Mouse (Mus musculus) right cerebral cortex, postnatal 10 days (tissue): ENCODE data around the gene Magohb.

Experiments
- DNase-seq, 2 experiments: peaks; one replicate each; pipeline ENCODE4 v3.0.0; 2021; ENCODE audit warnings: low spot score in 2 of 2

The Magohb gene

DNA sequence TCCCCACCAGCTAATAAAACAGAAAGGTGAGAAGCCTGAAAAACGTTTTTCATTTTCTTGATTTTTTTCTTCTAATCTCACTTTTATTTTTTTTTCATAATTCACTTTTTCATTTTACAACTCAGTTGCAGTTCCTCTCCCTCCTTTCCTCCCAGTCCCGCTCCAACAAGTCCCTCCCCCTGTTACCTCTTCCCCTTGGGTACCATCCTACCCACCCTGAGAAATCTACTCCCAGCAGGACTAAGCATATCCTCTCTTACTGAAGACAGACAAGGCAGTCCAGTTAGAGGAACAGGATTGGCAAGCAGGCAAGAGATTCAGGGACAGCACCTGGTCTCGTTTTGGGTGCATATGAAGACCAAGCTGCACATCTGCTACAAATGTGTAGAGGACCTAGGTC, 30.3 kb downstream of the Magohb start:
- DNase-seq = no peak

DNA sequence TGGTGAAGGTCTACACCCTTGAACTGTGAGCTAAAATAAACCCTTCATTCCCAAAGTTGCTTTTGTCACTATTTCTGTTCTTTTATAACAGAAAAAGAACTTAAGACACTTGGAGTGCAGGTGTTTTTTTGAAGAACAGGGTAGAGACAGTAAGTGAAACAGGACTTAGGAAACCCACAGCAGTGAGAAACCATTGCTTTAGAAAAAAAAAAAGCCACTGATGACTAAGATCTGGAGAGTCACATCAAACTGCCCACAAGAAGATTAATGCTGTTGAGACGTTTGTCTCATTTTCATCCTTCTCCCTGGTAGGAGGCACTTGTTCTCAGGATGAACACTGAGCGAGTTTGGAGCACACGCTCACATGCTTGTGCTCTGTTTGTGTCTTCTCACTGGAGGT, 31.0 kb downstream of the Magohb start:
- no peak for DNase-seq

DNA sequence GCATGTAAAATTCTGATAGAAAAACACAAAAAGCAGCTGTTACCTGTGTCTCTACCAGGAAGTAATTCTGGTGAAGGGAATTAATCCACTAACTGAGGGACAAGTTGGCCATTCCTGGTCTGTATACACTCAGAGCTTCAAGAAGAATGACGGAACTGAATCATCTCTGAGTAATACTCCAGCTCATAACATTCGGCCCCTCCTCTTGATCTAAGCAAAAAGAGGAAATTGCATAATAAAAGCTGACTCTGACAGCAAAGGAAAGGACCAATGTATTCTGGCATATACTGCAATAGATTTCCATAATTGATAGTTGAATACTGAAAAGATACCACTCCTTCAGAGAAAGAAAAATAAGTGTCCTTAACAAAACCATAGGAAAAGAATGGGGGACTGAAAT, 45.8 kb downstream of the Magohb start, which contains the start of gene Klra2:
Klra2 (minus strand) TSS at position 157 of the 400 bp plus-strand sequence.
- DNase-seq = no peak

DNA sequence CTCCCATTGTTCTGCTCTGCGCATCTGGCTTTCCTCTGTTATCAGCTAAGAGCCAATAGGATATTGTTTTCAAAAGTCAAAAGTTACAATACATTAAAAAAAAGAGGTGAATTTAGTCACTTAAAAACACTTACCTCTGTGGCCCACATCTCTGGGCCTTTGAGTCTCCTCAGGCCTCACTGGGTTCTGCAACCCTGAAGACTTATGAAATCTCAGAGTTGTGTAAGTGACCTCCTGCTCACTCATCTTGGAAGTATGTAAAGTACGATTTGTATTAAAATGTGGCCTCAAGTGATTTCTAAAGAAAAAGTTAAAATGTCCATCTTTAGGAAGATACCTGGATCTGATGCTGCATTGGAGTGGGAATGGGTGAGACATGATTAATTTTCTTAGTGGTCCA, 48.0 kb downstream of the Magohb start:
- DNase-seq = no peak
